Mouse (Mus musculus) lung, postnatal 0 days (tissue): ENCODE results near the gene Hspg2.

Experiments
- CTCF ChIP-seq: IDR thresholded peaks from 2 replicates; pipeline ENCODE4 v1.5.1; 2016; ENCODE audit warnings: antibody characterized with exemption, mild to moderate bottlenecking
- EP300 ChIP-seq: IDR thresholded peaks from 2 replicates; pipeline ENCODE4 v1.6.1; 2016; ENCODE audit warnings: antibody characterized with exemption, mild to moderate bottlenecking, control low read depth

DNA sequence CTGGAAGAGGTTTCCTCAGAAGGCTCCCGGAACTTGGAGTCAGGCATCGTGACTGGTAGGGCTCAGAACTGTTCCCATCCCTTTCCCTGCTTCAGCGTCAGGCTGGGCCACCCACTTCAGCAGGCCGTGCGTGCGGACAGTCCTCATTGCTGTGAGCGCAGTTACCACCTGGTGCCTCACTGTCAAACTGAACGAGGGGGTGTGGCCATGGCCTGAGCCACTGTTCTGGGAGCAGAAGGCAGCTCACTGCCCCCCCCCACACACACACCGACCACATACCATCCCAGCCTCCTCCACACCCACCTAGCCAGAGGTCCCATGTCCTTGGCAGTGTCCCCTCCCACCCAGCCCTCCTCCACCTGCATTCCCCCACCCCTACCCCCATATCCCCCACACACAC, 101.3 kb downstream of the Hspg2 start:
- TF ChIP-seq EP300 (no peak), CTCF (no peak)
